Mouse (Mus musculus): ENCODE data around the gene Ntng2.

DNA sequence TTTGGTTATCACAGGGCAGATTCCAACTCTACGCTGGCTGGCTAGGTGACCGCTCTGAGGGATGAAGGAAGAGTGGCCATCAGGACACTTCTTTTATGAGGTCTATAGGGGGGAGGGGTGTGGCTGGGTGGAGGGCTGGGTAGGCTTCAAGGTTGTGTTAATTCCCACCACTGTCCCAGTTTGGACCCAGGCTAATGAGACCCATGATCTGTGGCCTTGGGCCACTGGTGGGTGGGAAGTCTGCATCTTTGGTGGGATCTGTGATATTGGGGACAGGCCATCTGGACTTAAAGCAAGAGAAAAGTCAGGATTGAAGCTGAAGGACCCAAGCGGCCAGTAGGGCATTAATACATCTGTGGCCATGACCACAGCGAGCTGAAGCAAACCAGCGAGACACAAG is 34.0 kb downstream of the Ntng2 start:
- TF ChIP-seq MAX (IDR thresholded peaks at IDR 0.05; ENCODE audit: low read length) (no peak), MXI1 (IDR thresholded peaks at IDR 0.05; ENCODE audit: low read depth, low read length) (no peak), POLR2A (IDR thresholded peaks at IDR 0.05; ENCODE audit: control insufficient read depth in 1 of 2, insufficient read depth in 1 of 2, low read depth in 1 of 2, low read length in 2 of 2, poor library complexity in 1 of 2) (no peak), POLR2AphosphoS2 (IDR thresholded peaks at IDR 0.05; ENCODE audit: low read length) (no peak), CHD1 (IDR thresholded peaks at IDR 0.05; ENCODE audit: low read depth, low read length) (no peak), CTCF (IDR thresholded peaks at IDR 0.05 in 2 of 3, conservative IDR thresholded peaks at IDR 0.05 in 1 of 3; ENCODE audit: control insufficient read depth in 1 of 3, insufficient read depth in 1 of 3, low read depth in 2 of 3, low read length in 3 of 3, poor library complexity in 1 of 3, severe bottlenecking in 1 of 3) (no peak), TBP (IDR thresholded peaks at IDR 0.05; ENCODE audit: low read depth, low read length) (no peak), ZC3H11A (IDR thresholded peaks at IDR 0.05; ENCODE audit: low read depth, low read length) (no peak), GATA1 (IDR thresholded peaks at IDR 0.05; ENCODE audit: low read depth, low read length) (no peak), EP300 (IDR thresholded peaks at IDR 0.05; ENCODE audit: low read depth in 1 of 2, low read length in 2 of 2) (no peak), UBTF (IDR thresholded peaks at IDR 0.05; ENCODE audit: borderline replicate concordance, insufficient read depth, low read depth, low read length) (no peak), NELFE (IDR thresholded peaks at IDR 0.05; ENCODE audit: low read depth, low read length) (no peak)

Data from MEL (cell line).